Mouse (Mus musculus) lung, postnatal 0 days (tissue): ENCODE data around the gene BC048562. TPM values are rescaled to one million over a fixed set of nuclear protein-coding genes. Genes with fewer than 3 reads are reported as not detected.

Experiments
- ATAC-seq: fragments of 200-750 bp; cut with Nextera tagmentation; 2 replicates; pipeline ENCODE4 v1.8.0; 2017; ENCODE audit warnings: moderate library complexity
- DNase-seq: peaks from one replicate; pipeline ENCODE4 v3.0.0-alpha.2; 2016; ENCODE audit warnings: low spot score
- H3K27ac ChIP-seq: fragments of 300-500 bp; sonication (generic); 2 replicates; pipeline ENCODE4 v1.5.1; 2014; ENCODE audit warnings: antibody characterized with exemption, mild to moderate bottlenecking, low read length, mixed read lengths
- H3K27me3 ChIP-seq: fragments of 300-500 bp; sonication (generic); replicated peaks from 2 replicates; pipeline ENCODE4 v1.6.1; 2014; ENCODE audit warnings: low read length, mixed read lengths; ENCODE audit not compliant: insufficient read depth
- H3K36me3 ChIP-seq: fragments of 300-500 bp; sonication (generic); 2 replicates; pipeline ENCODE4 v1.6.1; 2014; ENCODE audit warnings: low read length, mixed read lengths; ENCODE audit not compliant: insufficient read depth
- H3K4me1 ChIP-seq: fragments of 300-500 bp; sonication (generic); 2 replicates; pipeline ENCODE4 v1.6.1; 2014; ENCODE audit warnings: antibody characterized with exemption, low read depth, low read length, mixed read lengths; ENCODE audit not compliant: insufficient read depth
- H3K4me2 ChIP-seq: fragments of 300-500 bp; sonication (generic); replicated peaks from 2 replicates; pipeline ENCODE4 v1.6.1; 2014; ENCODE audit warnings: low read depth, mild to moderate bottlenecking, low read length, moderate library complexity, mixed read lengths
- H3K4me3 ChIP-seq: fragments of 300-500 bp; sonication (generic); 2 replicates; pipeline ENCODE4 v1.5.1; 2014; ENCODE audit warnings: low read depth, low read length
- H3K9ac ChIP-seq: fragments of 300-500 bp; sonication (generic); replicated peaks from 2 replicates; pipeline ENCODE4 v1.6.1; 2014; ENCODE audit warnings: low read depth, mild to moderate bottlenecking
- H3K9me3 ChIP-seq: fragments of 300-500 bp; sonication (generic); 2 replicates; pipeline ENCODE4 v1.6.1; 2016; ENCODE audit warnings: low read length, mixed read lengths
- CTCF ChIP-seq: IDR thresholded peaks from 2 replicates; pipeline ENCODE4 v1.5.1; 2016; ENCODE audit warnings: antibody characterized with exemption, mild to moderate bottlenecking
- EP300 ChIP-seq: IDR thresholded peaks from 2 replicates; pipeline ENCODE4 v1.6.1; 2016; ENCODE audit warnings: antibody characterized with exemption, mild to moderate bottlenecking, control low read depth
- WGBS: fragments of 180-500 bp; shearing (Covaris S2); extraction: QIAGEN DNeasy Blood & Tissue Kit; methylation state at CpG from one replicate; pipeline ENCODE4 v1.1.7; 2014; 5-methylcytosine and 5-hydroxymethylcytosine counted together
- polyA plus RNA-seq: library from polyadenylated mRNA; unstranded; fragments of >200 nt; fragmentation: Nextera tagmentation; extraction: Ambion mirVana; gene quantifications from 2 replicates; pipeline ENCODE4 v1.2.1, GENCODE M21; 2015

BC048562 gene
- not detected in 2 replicates for polyA plus RNA-seq

GRCm38 (mm10) chr9:108436182-108436581, at the start of gene BC048562:
Gene BC048562 (plus strand): TSS chr9:108436482.
- Histone ChIP-seq H3K4me1 (peaks cover 4% of the 10 kb centered on the region; the same call in 1 of the 2 replicates), H3K27ac (no peak within 1 kb of the TSS), H3K9me3 (no peaks in the 10 kb centered on the region), H3K4me3 (no peak within 1 kb of the TSS), H3K9ac (no peak within 1 kb of the TSS), H3K27me3 (no peaks in the 10 kb centered on the region), H3K4me2 (no peak within 1 kb of the TSS), H3K36me3 (no peaks in the 10 kb centered on the region)
- no peak for TF ChIP-seq CTCF
- TF ChIP-seq EP300, result no peak
- DNase-seq (no peak), ATAC-seq (no peak)
- 71% methylated on average over 3 of the region's 3 CpGs for WGBS

- H3K4me3 ChIP-seq, result no peak overlapping the region
- DNase-seq (no peak), ATAC-seq (no peak)
- H3K27me3 ChIP-seq, result no peaks in the 10 kb centered on the region
- no peak overlapping the region for H3K9ac ChIP-seq
- H3K4me1 ChIP-seq, result no peaks in the 10 kb centered on the region
- H3K36me3 ChIP-seq, result peaks cover 44% of the 10 kb centered on the region
- no peak overlapping the region for H3K27ac ChIP-seq
- TF ChIP-seq EP300 (no peak), CTCF (no peak)
- no peak overlapping the region for H3K4me2 ChIP-seq
- H3K9me3 ChIP-seq, result no peaks in the 10 kb centered on the region
- WGBS, result 84% methylated on average over 4 of the region's 4 CpGs
Observed at GRCm38 (mm10) chr9:108386816-108387215, 49.5 kb upstream of the BC048562 start.

- no peak overlapping the region for H3K4me3 ChIP-seq
- WGBS, result 77% methylated on average over 10 of the region's 10 CpGs
- no peaks in the 10 kb centered on the region for H3K4me1 ChIP-seq
- no peak overlapping the region for H3K4me2 ChIP-seq
- no peaks in the 10 kb centered on the region for H3K9me3 ChIP-seq
- no peaks in the 10 kb centered on the region for H3K27me3 ChIP-seq
- H3K9ac ChIP-seq, result no peak overlapping the region
- ATAC-seq, result no peak
- no peak overlapping the region for H3K27ac ChIP-seq
- H3K36me3 ChIP-seq, result peaks cover 41% of the 10 kb centered on the region
- no peak for DNase-seq
- TF ChIP-seq CTCF (no peak), EP300 (no peak)
Observed at GRCm38 (mm10) chr9:108388601-108389000, 47.7 kb upstream of the BC048562 start.

DNA sequence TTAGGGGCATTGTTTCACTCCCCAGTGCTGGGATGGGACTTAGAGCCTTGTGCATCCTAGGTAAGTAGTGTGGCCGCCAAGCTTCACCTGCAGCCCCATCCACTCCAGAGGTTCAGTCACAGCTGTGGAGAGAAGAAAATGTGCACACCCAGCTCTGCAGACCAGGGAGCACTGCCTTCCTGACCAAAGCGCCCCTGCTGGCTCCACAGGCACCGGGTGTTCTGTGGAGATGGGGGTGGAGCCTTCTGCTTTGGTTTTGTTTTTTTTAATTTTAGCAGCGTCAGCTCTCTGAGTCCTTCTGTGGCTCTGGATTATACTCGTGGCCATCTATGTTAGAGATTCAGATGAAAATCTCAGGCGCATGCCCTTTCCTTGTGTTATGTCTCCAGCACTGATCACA, 47.1 kb upstream of the BC048562 start:
- TF ChIP-seq EP300 (no peak), CTCF (no peak)
- 70% methylated on average over 6 of the region's 6 CpGs for WGBS

DNA sequence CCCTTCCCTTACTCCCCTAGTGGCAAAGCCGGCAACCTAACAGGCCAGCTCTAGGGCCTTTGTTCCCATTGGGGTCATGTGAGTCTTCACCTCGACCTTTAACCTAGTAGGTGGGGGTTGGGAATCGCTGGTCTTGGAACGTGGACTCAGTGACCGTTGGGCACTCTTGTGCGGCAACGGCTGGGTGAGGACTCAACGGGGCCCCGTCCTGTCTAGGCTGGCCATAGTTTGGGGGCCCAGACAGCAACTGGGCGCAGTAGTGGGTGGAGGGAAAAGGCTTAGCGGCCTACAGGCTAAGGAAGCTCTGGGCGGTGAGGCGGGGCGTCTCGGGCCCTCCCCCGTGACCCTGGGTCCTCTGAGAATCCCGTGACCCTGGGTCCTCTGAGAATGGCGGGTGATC, 43.6 kb upstream of the BC048562 start, which contains the start of gene 1700102P08Rik:
Gene 1700102P08Rik (plus strand): TSS at position 130 of the 400 bp plus-strand sequence.
- H3K36me3 ChIP-seq, result peaks cover 24% of the 10 kb centered on the region
- ATAC-seq, result no peak

More for the DNA sequence above, 47.1 kb upstream of the BC048562 start:
- Histone ChIP-seq H3K27ac (no peak overlapping the region), H3K4me3 (no peak overlapping the region), H3K27me3 (no peaks in the 10 kb centered on the region), H3K9me3 (no peaks in the 10 kb centered on the region), H3K36me3 (peaks cover 40% of the 10 kb centered on the region), H3K9ac (no peak overlapping the region), H3K4me1 (no peaks in the 10 kb centered on the region), H3K4me2 (no peak overlapping the region)
- ATAC-seq (no peak), DNase-seq (no peak)

DNA sequence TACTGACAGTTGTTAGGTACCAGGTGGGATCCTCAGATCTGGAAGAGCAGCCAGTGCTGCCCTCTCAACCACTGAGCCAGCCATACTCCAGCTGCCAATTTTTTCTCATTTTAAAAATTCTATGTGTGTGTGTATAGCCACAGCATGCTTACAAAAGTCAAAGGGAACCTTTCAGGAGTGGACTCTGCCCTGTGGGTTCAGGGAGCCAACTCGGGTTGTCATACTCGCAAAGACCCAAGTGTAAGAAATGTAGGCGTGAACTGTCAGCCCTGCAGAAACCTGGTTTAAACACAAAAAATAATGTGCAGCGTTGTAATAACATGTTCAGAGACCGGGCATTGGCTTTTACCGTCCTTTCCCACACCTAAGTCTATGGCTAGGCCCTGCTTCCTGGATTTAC, 42.1 kb upstream of the BC048562 start:
- H3K4me1 ChIP-seq, result no peaks in the 10 kb centered on the region
- TF ChIP-seq CTCF (no peak), EP300 (no peak)
- 91% methylated on average over 6 of the region's 6 CpGs for WGBS
- ATAC-seq, result no peak
- H3K9ac ChIP-seq, result no peak overlapping the region
- no peak for DNase-seq
- H3K4me2 ChIP-seq, result no peak overlapping the region
- no peaks in the 10 kb centered on the region for H3K9me3 ChIP-seq
- peaks cover 14% of the 10 kb centered on the region for H3K36me3 ChIP-seq
- H3K27ac ChIP-seq, result no peak overlapping the region
- H3K4me3 ChIP-seq, result no peak overlapping the region
- H3K27me3 ChIP-seq, result no peaks in the 10 kb centered on the region

More for the DNA sequence above, 43.6 kb upstream of the BC048562 start, which contains the start of gene 1700102P08Rik:
- no peak within 1 kb of the TSS for H3K9ac ChIP-seq
- 74% methylated on average over 18 of the region's 18 CpGs for WGBS
- H3K4me2 ChIP-seq, result no peak within 1 kb of the TSS
- no peak within 1 kb of the TSS for H3K27ac ChIP-seq
- H3K4me3 ChIP-seq, result no peak within 1 kb of the TSS
- no peaks in the 10 kb centered on the region for H3K9me3 ChIP-seq
- DNase-seq, result no peak
- H3K27me3 ChIP-seq, result no peaks in the 10 kb centered on the region
- no peak for TF ChIP-seq EP300
- TF ChIP-seq CTCF, result no peak
- H3K4me1 ChIP-seq, result no peaks in the 10 kb centered on the region

DNA sequence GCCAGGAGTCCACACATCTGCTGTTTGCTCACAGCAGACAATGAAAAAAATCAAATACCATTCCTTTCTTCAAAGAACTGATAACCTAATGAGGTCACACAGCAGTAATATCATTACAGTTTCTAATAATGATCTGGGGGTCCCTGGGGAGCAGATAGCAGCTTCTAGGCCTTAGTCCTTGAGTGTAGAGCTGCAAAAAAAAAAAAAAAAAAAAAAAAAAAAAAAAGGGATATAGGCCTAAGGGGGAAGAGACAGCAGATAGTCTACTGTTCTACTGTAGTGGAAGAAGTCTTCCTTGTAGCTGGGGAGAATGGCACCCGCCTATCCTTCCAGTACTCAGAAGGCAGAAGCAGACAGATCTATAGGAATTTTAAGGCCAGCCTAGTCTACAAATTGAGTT, 40.9 kb upstream of the BC048562 start:
- H3K27ac ChIP-seq, result no peak overlapping the region
- H3K4me2 ChIP-seq, result no peak overlapping the region
- no peak for TF ChIP-seq CTCF
- no peak for TF ChIP-seq EP300

More for the DNA sequence above, 40.9 kb upstream of the BC048562 start:
- 93% methylated on average over 1 of the region's 1 CpGs for WGBS
- no peaks in the 10 kb centered on the region for H3K27me3 ChIP-seq
- H3K4me3 ChIP-seq, result no peak overlapping the region
- no peaks in the 10 kb centered on the region for H3K4me1 ChIP-seq
- H3K9ac ChIP-seq, result no peak overlapping the region
- DNase-seq (no peak), ATAC-seq (no peak)
- peaks cover 14% of the 10 kb centered on the region for H3K36me3 ChIP-seq
- no peaks in the 10 kb centered on the region for H3K9me3 ChIP-seq
